Mouse (Mus musculus): ENCODE measurements around the gene Rpl3. TPM values are rescaled to one million over a fixed set of nuclear protein-coding genes. Genes with fewer than 3 reads are reported as not detected.
A peak's percentile ranks its signal among the peaks of the same experiment; 100 is the strongest.

Gene Rpl3
- polyA plus RNA-seq, 2 experiments: 765 to 774 TPM

- ATAC-seq (ENCODE audit: insufficient read depth): no peak
- no peak for DNase-seq (ENCODE audit: low read depth in 3 of 3, low spot score in 3 of 3)
- no peak overlapping the region for H3K27ac ChIP-seq
- TF ChIP-seq EP300 (IDR thresholded peaks at IDR 0.05; ENCODE audit: low read depth): no peak
- peak; percentile 43 for TF ChIP-seq CTCF (IDR thresholded peaks at IDR 0.05; ENCODE audit: low read depth)
- H3K4me2 ChIP-seq (ENCODE audit: low read depth): no peak overlapping the region
- H3K4me1 ChIP-seq (replicated peaks; ENCODE audit: control insufficient read depth in 2 of 2, insufficient read depth in 2 of 2, low read length in 1 of 2): peaks cover 3 to 7% of the 10 kb centered on the region in 2 experiments
- H3K9me3 ChIP-seq (ENCODE audit: control insufficient read depth, low read length): no peaks in the 10 kb centered on the region; the same call in 1 of the 2 replicates
- no peaks in the 10 kb centered on the region for H3K27me3 ChIP-seq (ENCODE audit: control insufficient read depth, insufficient read depth, low read length)
- 82% methylated on average over 2 of the region's 2 CpGs for WGBS (ENCODE audit: insufficient replicate concordance)
- H3K9ac ChIP-seq (replicated peaks): no peak overlapping the region
- H3K36me3 ChIP-seq (replicated peaks; ENCODE audit: control insufficient read depth, insufficient read depth, low read depth): no peaks in the 10 kb centered on the region
- H3K4me3 ChIP-seq (ENCODE audit: insufficient read depth in 1 of 2, low read depth in 2 of 2, low read length in 2 of 2): no peak overlapping the region
These were observed 45.9 kb downstream of the Rpl3 start for GRCm38 (mm10) chr15:80045749-80046148.

GRCm38 (mm10) chr15:80044249-80044648, 47.4 kb downstream of the Rpl3 start:
- Histone ChIP-seq H3K9ac (replicated peaks) (no peak overlapping the region), H3K36me3 (replicated peaks; ENCODE audit: control insufficient read depth, insufficient read depth, low read depth) (no peaks in the 10 kb centered on the region), H3K4me1 (replicated peaks; ENCODE audit: control insufficient read depth in 2 of 2, insufficient read depth in 2 of 2, low read length in 1 of 2) (peaks cover 3 to 7% of the 10 kb centered on the region in 2 experiments), H3K4me2 (ENCODE audit: low read depth) (no peak overlapping the region), H3K4me3 (ENCODE audit: insufficient read depth in 1 of 2, low read depth in 2 of 2, low read length in 2 of 2) (no peak overlapping the region), H3K27ac (no peak overlapping the region), H3K27me3 (ENCODE audit: control insufficient read depth, insufficient read depth, low read length) (no peaks in the 10 kb centered on the region), H3K9me3 (ENCODE audit: control insufficient read depth, low read length) (no peaks in the 10 kb centered on the region; the same call in 1 of the 2 replicates)
- TF ChIP-seq EP300 (IDR thresholded peaks at IDR 0.05; ENCODE audit: low read depth) (no peak), CTCF (IDR thresholded peaks at IDR 0.05; ENCODE audit: low read depth) (no peak)
- ATAC-seq (ENCODE audit: insufficient read depth) (no peak), DNase-seq (ENCODE audit: low read depth in 3 of 3, low spot score in 3 of 3) (no peak)
- WGBS (ENCODE audit: insufficient replicate concordance): 67% methylated on average over 10 of the region's 10 CpGs

GRCm38 (mm10) chr15:80042152-80042551, 49.5 kb downstream of the Rpl3 start:
- Histone ChIP-seq H3K4me1 (replicated peaks; ENCODE audit: control insufficient read depth in 2 of 2, insufficient read depth in 2 of 2, low read length in 1 of 2) (peaks cover 0 to 3% of the 10 kb centered on the region in 2 experiments; a peak in 2 of 4 replicates), H3K27me3 (ENCODE audit: control insufficient read depth, insufficient read depth, low read length) (no peaks in the 10 kb centered on the region), H3K4me3 (ENCODE audit: insufficient read depth in 1 of 2, low read depth in 2 of 2, low read length in 2 of 2) (no peak overlapping the region), H3K36me3 (replicated peaks; ENCODE audit: control insufficient read depth, insufficient read depth, low read depth) (no peaks in the 10 kb centered on the region), H3K9me3 (ENCODE audit: control insufficient read depth, low read length) (peaks cover 3% of the 10 kb centered on the region; the same call in 1 of the 2 replicates), H3K27ac (no peak overlapping the region), H3K9ac (replicated peaks) (no peak overlapping the region), H3K4me2 (ENCODE audit: low read depth) (no peak overlapping the region)
- DNase-seq (ENCODE audit: low read depth in 3 of 3, low spot score in 3 of 3) (no peak), ATAC-seq (ENCODE audit: insufficient read depth) (no peak)
- TF ChIP-seq EP300 (IDR thresholded peaks at IDR 0.05; ENCODE audit: low read depth) (no peak), CTCF (IDR thresholded peaks at IDR 0.05; ENCODE audit: low read depth) (no peak)
- WGBS (ENCODE audit: insufficient replicate concordance): 37% methylated on average over 4 of the region's 4 CpGs

DNA sequence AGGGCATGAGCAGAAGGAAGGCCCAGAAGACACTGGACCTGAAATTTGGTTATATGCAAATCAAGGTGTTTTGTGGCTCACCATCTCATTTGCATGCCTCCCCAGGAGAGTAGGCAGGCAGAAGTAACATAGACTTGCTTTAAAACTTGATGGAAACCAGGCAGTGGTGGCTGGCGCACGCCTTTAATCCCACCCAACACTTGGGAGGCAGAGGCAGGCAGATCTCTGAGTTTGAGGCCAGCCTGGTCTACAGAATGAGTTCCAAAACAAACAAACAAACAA, 53.6 kb downstream of the Rpl3 start:
- Histone ChIP-seq H3K4me1 (replicated peaks; ENCODE audit: control insufficient read depth in 2 of 2, insufficient read depth in 2 of 2, low read length in 1 of 2) (peaks cover 0 to 5% of the 10 kb centered on the region in 2 experiments; a peak in 1 of 4 replicates), H3K9me3 (ENCODE audit: control insufficient read depth, low read length) (peaks cover 3% of the 10 kb centered on the region; the same call in 1 of the 2 replicates), H3K4me3 (ENCODE audit: insufficient read depth in 1 of 2, low read depth in 2 of 2, low read length in 2 of 2) (no peak overlapping the region), H3K36me3 (replicated peaks; ENCODE audit: control insufficient read depth, insufficient read depth, low read depth) (no peaks in the 10 kb centered on the region), H3K27me3 (ENCODE audit: control insufficient read depth, insufficient read depth, low read length) (no peaks in the 10 kb centered on the region), H3K9ac (replicated peaks) (no peak overlapping the region), H3K27ac (no peak overlapping the region), H3K4me2 (ENCODE audit: low read depth) (no peak overlapping the region)
- 71% methylated on average over 2 of the region's 2 CpGs for WGBS (ENCODE audit: insufficient replicate concordance)
- ATAC-seq (ENCODE audit: insufficient read depth): no peak
- no peak for DNase-seq (ENCODE audit: low read depth in 3 of 3, low spot score in 3 of 3)
- TF ChIP-seq CTCF (IDR thresholded peaks at IDR 0.05; ENCODE audit: low read depth): no peak
- TF ChIP-seq EP300 (IDR thresholded peaks at IDR 0.05; ENCODE audit: low read depth): no peak

GRCm38 (mm10) chr15:80037255-80038109, 54.2 kb downstream of the Rpl3 start:
- peaks cover 0 to 5% of the 10 kb centered on the region in 2 experiments; a peak in 1 of 4 replicates for H3K4me1 ChIP-seq (replicated peaks; ENCODE audit: control insufficient read depth in 2 of 2, insufficient read depth in 2 of 2, low read length in 1 of 2)
- H3K4me3 ChIP-seq (ENCODE audit: insufficient read depth in 1 of 2, low read depth in 2 of 2, low read length in 2 of 2): no peak overlapping the region
- no peak overlapping the region for H3K9ac ChIP-seq (replicated peaks)
- no peaks in the 10 kb centered on the region for H3K36me3 ChIP-seq (replicated peaks; ENCODE audit: control insufficient read depth, insufficient read depth, low read depth)
- H3K9me3 ChIP-seq (ENCODE audit: control insufficient read depth, low read length): peaks cover 3% of the 10 kb centered on the region; the same call in 1 of the 2 replicates
- H3K27me3 ChIP-seq (ENCODE audit: control insufficient read depth, insufficient read depth, low read length): no peaks in the 10 kb centered on the region
- DNase-seq (ENCODE audit: low read depth in 3 of 3, low spot score in 3 of 3) (no peak), ATAC-seq (ENCODE audit: insufficient read depth) (no peak)
- H3K4me2 ChIP-seq (ENCODE audit: low read depth): no peak overlapping the region
- no peak overlapping the region for H3K27ac ChIP-seq
- 48% methylated on average over 11 of the region's 11 CpGs for WGBS (ENCODE audit: insufficient replicate concordance)
- TF ChIP-seq CTCF (IDR thresholded peaks at IDR 0.05; ENCODE audit: low read depth) (no peak), EP300 (IDR thresholded peaks at IDR 0.05; ENCODE audit: low read depth) (no peak)
